Comparison of ENCODE assay signal across 9 mouse cellular contexts in genomic region chr1:151011056-151011455, GRCm38 (mm10). TPM values are rescaled to one million over a fixed set of nuclear protein-coding genes. Genes with fewer than 3 reads are reported as not detected.
DNase-seq lines count a peak whose midpoint lies in the region; ATAC-seq and TF ChIP-seq lines count a peak whose summit lies in the region.
"Had no signal": no experiment of that assay in that cellular context is flagged by ENCODE, and none has a peak within 500 bp of the region (broad histone marks: within the 10 kb centered on the region; RNA-seq: fewer than 3 reads in every experiment).

No protein-coding gene starts in this region.

- no peak for TF ChIP-seq EP300 in MEL (IDR thresholded peaks at IDR 0.05; ENCODE audit: low read depth in 1 of 2, low read length in 2 of 2)

- no peak overlapping the region for H3K4me3 ChIP-seq in MEL (ENCODE audit: control insufficient read depth in 1 of 2, insufficient read depth in 1 of 2, low read depth in 2 of 2, low read length in 2 of 2)
- H3K4me3 ChIP-seq in cerebellum, adult 2 months (replicated peaks; ENCODE audit: insufficient read depth, low read depth, low read length) = no peak overlapping the region
- H3K4me3 ChIP-seq in liver, adult 2 months (ENCODE audit: insufficient read depth, low read depth, low read length) = no peak overlapping the region
- H3K4me3 ChIP-seq: hindbrain, embryonic 15.5 days had no signal

- peak; percentile 17 for TF ChIP-seq RAD21 in MEL (IDR thresholded peaks at IDR 0.05; ENCODE audit: low read depth, low read length)

- TF ChIP-seq CTCF in MEL (IDR thresholded peaks at IDR 0.05 in 2 of 3, conservative IDR thresholded peaks at IDR 0.05 in 1 of 3; ENCODE audit: control insufficient read depth in 1 of 3, insufficient read depth in 1 of 3, low read depth in 2 of 3, low read length in 3 of 3, poor library complexity in 1 of 3, severe bottlenecking in 1 of 3) = peak; percentile 57 to 90 (median 69)
- peak; percentile 79 for TF ChIP-seq CTCF in cerebellum, adult 2 months (IDR thresholded peaks at IDR 0.05; ENCODE audit: borderline replicate concordance, insufficient read depth, low read depth, low read length)
- peak; percentile 77 for TF ChIP-seq CTCF in liver, adult 2 months (IDR thresholded peaks at IDR 0.05; ENCODE audit: low read depth, low read length)

- ATAC-seq in neutrophil, adult 5-6 weeks (ENCODE audit: extremely low read depth, insufficient number of reproducible peaks, low FRiP score, poor library complexity, severe bottlenecking) = peak; percentile 71; the same call in 1 of the 2 replicates

- H3K9ac ChIP-seq in MEL (ENCODE audit: control insufficient read depth, low read depth, low read length, poor library complexity, severe bottlenecking) = no peak overlapping the region
- no peak overlapping the region for H3K9ac ChIP-seq in liver, adult 2 months (ENCODE audit: low read depth, low read length)
- H3K9ac ChIP-seq: hindbrain, embryonic 15.5 days had no signal

- peaks cover 0 to 1% of the 10 kb centered on the region in 2 experiments; a peak in 2 of 4 replicates for H3K27me3 ChIP-seq in MEL (ENCODE audit: control insufficient read depth in 1 of 2, insufficient read depth in 2 of 2, low read length in 2 of 2)
- no peaks in the 10 kb centered on the region for H3K27me3 ChIP-seq in cerebellum, adult 2 months (ENCODE audit: control insufficient read depth, insufficient read depth, low read length)
- no peaks in the 10 kb centered on the region for H3K27me3 ChIP-seq in liver, adult 2 months (ENCODE audit: control insufficient read depth, insufficient read depth, low read length)

- H3K79me2 ChIP-seq in MEL (ENCODE audit: control insufficient read depth, insufficient read depth, low read length, poor library complexity) = no peaks in the 10 kb centered on the region
- H3K79me2 ChIP-seq in liver, adult 2 months (ENCODE audit: control insufficient read depth, insufficient read depth, low read length) = no peaks in the 10 kb centered on the region

- DNase-seq in 416B (ENCODE audit: low read depth) = peak; percentile 50
- DNase-seq in MEL (ENCODE audit: low read depth, low spot score) = peak; percentile 74
- peak; percentile 29 to 51 for DNase-seq in cerebellum, adult 2 months
- peak; percentile 13 to 37 for DNase-seq in frontal cortex, postnatal 10 days (ENCODE audit: low spot score in 2 of 2)
- DNase-seq in kidney, adult 8-10 months = peak; percentile 40 to 77
- peak; percentile 25 for DNase-seq in liver, adult 2 months (ENCODE audit: extremely low read depth, low read depth, low spot score)
- DNase-seq in thymus, postnatal 10 days (ENCODE audit: low spot score in 2 of 2) = peak; percentile 56 to 81

- no peaks in the 10 kb centered on the region for H3K9me3 ChIP-seq in MEL (replicated peaks; ENCODE audit: insufficient read depth, low read length)
- H3K9me3 ChIP-seq: hindbrain, embryonic 15.5 days had no signal

- no peak overlapping the region for H3K27ac ChIP-seq in MEL (ENCODE audit: control insufficient read depth, low read depth, low read length)
- no peak overlapping the region for H3K27ac ChIP-seq in cerebellum, adult 2 months (ENCODE audit: insufficient read depth, low read length)
- H3K27ac ChIP-seq in liver, adult 2 months (replicated peaks; ENCODE audit: insufficient read depth, low read depth, low read length) = no peak overlapping the region
- H3K27ac ChIP-seq: hindbrain, embryonic 15.5 days had no signal

- WGBS in cerebellum, adult 2 months = 29% methylated on average over 7 of the region's 7 CpGs
- 35% methylated on average over 7 of the region's 7 CpGs for WGBS in liver, adult 2 months

- H3K4me1 ChIP-seq in MEL (ENCODE audit: control insufficient read depth in 1 of 2, insufficient read depth in 2 of 2, low read length in 2 of 2) = no peaks in the 10 kb centered on the region
- no peaks in the 10 kb centered on the region for H3K4me1 ChIP-seq in cerebellum, adult 2 months (ENCODE audit: control insufficient read depth, insufficient read depth, low read length)
- H3K4me1 ChIP-seq in liver, adult 2 months (ENCODE audit: control insufficient read depth, insufficient read depth, low read length) = no peaks in the 10 kb centered on the region
- H3K4me1 ChIP-seq: hindbrain, embryonic 15.5 days had no signal

- no peaks in the 10 kb centered on the region for H3K36me3 ChIP-seq in MEL (ENCODE audit: control insufficient read depth in 1 of 2, insufficient read depth in 2 of 2, low read length in 2 of 2)
- no peaks in the 10 kb centered on the region for H3K36me3 ChIP-seq in liver, adult 2 months (ENCODE audit: control insufficient read depth, insufficient read depth, low read length)
- H3K36me3 ChIP-seq: hindbrain, embryonic 15.5 days had no signal

- TF ChIP-seq POLR2A in MEL (IDR thresholded peaks at IDR 0.05; ENCODE audit: control insufficient read depth in 1 of 2, insufficient read depth in 1 of 2, low read depth in 1 of 2, low read length in 2 of 2, poor library complexity in 1 of 2) = no peak
- no peak for TF ChIP-seq POLR2A in cerebellum, adult 2 months (IDR thresholded peaks at IDR 0.05; ENCODE audit: borderline replicate concordance, insufficient read depth, low read length)
- TF ChIP-seq POLR2A in liver, adult 2 months (IDR thresholded peaks at IDR 0.05; ENCODE audit: extremely low read depth, insufficient read depth, low read length) = no peak

TF ChIP-seq in MEL, 35 proteins besides CTCF, POLR2A, EP300 and RAD21:
- TF ChIP-seq SMC3 (IDR thresholded peaks at IDR 0.05; ENCODE audit: low read depth, low read length) (peak; percentile 31; the same call in 1 of the 2 replicates), RCOR1 (IDR thresholded peaks at IDR 0.05; ENCODE audit: low read depth, low read length) (no peak), POLR2AphosphoS2 (IDR thresholded peaks at IDR 0.05; ENCODE audit: low read length) (no peak), KAT2A (conservative IDR thresholded peaks at IDR 0.05; ENCODE audit: low read depth, low read length) (no peak)

RNA-seq across cellular contexts. Expression of gene Hmcn1, which starts 17.8 kb away (rescaled TPM):
- not detected in 2 replicates for total RNA-seq in MEL (2012; rRNA removed)
- polyA plus RNA-seq in MEL (2012; ENCODE audit: insufficient read depth in 1 of 2, insufficient read length in 2 of 2, low read depth in 1 of 2, low replicate concordance in 2 of 2, missing spikeins in 1 of 2) = not detected
- 5.3 and 6.0 TPM in 2 replicates for polyA plus RNA-seq in cerebellum, adult 2 months (2012; rRNA removed)
- total RNA-seq in liver, adult 2 months (2014; rRNA removed) = 2.7 and 4.5 TPM in 2 replicates
- polyA plus RNA-seq in liver, adult 2 months (2012; rRNA removed) = 0.80 and 1.0 TPM in 2 replicates
- total RNA-seq in neutrophil, adult 5-6 weeks (2017) = not detected in 2 replicates
